Mouse (Mus musculus): ENCODE data around the gene Gm9573.

GRCm38 (mm10) chr17:35591219-35591578 is 35.2 kb downstream of the Gm9573 start:
- TF ChIP-seq CTCF (IDR thresholded peaks at IDR 0.05; ENCODE audit: extremely low read depth, insufficient read depth, insufficient read length, insufficient replicate concordance) (no peak), POLR2A (IDR thresholded peaks at IDR 0.05; ENCODE audit: low read depth, low read length) (no peak)

Data from spleen, adult 2 months (tissue).